Mouse (Mus musculus) left cerebral cortex, adult 9 months (tissue): ENCODE measurements around the gene Ptprn2.

ENCODE experiments used
- DNase-seq, 2 experiments: peaks; one replicate each; pipeline ENCODE4 v3.0.0; 2022; ENCODE audit warnings: low spot score in 2 of 2

Gene Ptprn2

DNA sequence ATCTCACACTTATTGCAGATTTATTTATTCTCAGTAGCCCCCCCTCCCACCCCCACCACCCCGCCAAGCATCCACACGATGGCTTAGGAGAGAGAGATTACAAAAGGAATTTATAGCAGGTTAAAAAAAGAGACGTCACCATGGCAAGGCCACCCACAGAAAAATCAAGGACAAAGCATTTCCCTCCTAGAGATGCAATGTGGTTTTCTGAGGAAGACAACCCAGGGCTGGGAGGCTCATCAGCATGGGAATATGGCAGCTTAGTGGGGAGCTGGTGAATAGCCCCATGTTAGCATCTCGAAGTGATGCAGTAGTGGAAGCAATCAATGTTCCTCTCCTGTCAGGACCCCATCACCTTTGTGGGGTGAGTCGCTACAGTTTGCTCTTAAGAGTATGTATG lies 649.7 kb downstream of the Ptprn2 start:
- DNase-seq: no peak

DNA sequence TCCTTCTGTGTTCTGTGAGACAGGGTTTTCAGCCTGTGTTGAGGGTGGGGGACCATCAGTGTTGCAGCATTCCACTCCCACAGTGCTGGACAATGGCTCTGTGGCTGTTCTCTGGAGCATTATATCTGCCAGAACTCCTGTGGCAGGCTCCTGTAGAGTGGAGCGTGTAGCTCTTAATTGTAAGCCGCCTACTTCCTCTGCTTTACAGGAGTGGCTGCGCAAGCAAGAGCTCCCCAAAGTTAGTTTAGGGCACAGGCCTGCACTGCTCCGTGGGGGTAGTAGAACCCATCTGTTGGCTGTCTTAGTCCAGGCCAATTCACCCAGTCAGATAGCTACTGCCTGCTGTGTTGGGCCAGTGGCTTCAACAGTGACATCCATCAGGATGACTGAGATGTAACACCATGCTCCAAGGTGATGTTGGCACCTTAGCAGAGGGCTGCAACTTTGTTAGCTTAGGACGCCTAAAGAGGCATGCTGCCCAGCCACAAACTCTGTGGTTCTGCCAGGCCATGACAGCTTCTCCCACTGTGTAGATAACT lies 651.0 kb downstream of the Ptprn2 start:
- no peak for DNase-seq

DNA sequence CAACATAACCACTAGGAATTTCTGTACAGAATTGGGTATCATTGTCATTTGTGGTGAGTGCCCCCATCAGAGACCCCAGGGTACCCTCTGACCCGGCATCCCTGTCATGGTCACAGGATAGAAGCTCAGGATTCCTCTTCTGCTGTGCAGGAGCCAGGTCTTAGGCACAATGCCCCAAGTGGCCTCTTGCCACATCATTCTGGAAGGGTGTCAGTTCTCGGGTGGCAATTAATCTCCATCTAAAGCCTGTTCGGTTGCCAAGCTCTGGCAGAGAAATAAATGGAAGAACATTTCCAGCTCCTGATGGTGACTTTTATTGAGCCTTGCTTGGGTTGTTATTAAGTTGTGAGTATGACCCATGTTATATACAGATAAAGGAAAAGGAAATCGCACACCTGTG lies 655.4 kb downstream of the Ptprn2 start:
- no peak for DNase-seq

DNA sequence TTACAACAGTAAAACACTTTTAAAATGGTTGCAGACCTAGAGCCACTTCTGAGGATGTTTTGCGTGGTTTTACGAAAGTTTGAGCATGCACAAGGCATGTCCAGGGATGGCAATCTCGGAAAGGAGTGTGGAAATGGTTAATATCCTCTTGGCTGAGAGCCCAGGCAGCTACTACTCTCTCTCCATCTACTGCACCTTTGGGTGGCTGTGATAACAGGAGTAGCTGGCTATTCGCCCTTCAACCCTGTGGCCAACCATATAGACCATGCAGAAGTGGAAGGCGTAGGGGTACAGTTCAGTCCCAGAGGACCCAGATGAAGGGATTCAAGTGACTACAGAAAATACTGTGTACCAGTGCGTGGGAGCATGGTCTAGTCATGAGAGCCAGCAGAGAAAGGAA lies 655.9 kb downstream of the Ptprn2 start:
- DNase-seq: no peak

DNA sequence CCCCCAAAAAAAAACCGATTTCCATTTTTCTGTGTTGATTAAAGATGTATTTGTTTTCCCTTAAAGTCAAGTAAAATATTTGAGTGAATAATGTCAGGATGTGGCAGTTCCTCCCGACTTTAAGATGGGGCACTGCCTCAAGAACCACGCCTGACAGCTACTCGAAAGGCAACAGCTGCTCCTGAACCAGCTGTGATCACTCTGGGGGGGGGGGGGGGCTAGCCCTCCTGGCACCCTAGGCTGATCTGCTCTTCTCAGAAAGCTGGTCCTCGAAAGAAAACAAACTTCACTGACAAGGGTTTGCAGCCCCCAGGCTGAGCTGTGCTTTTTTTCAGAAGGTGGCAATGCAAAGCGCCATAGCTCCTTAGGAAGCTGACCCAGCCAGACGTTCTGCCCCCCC lies 663.7 kb downstream of the Ptprn2 start:
- DNase-seq: no peak

DNA sequence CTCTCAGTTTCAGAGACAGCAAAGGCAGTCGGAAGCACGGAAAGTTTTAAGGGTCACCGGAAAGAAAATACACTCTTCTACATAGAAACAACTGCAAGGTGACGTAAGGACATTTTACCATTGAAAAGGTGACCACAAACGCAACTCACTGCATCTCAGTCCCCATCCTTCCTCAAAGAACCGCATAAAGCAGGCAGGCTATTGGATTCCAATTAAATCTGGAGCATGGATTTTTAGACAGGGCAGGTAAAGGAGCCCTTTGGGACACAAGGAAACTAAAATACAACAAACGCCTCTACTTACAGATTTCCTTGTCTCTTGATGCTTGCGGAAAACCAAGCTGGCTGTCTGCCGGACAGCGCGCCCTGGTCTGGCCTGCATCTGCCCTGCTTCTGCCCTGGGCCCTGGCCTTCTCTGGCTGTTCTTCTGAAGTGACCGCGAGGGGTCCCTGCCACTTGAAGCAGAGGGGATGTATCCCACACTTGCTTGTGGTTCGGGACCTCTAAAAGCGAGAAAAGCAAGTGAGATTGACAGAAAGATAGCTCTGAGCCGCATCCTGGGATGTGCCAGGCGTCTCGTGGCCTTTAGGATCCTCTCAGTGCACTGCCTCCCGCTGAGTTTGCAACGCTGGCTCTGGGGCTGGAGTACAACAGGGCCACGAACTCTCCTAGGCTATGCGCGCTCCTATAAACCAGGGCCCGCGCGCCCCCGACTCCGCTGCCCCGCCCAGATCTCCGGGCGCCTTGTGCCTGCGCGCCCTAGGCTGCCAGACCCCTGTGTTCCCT lies 665.3 kb downstream of the Ptprn2 start:
- DNase-seq: no peak

DNA sequence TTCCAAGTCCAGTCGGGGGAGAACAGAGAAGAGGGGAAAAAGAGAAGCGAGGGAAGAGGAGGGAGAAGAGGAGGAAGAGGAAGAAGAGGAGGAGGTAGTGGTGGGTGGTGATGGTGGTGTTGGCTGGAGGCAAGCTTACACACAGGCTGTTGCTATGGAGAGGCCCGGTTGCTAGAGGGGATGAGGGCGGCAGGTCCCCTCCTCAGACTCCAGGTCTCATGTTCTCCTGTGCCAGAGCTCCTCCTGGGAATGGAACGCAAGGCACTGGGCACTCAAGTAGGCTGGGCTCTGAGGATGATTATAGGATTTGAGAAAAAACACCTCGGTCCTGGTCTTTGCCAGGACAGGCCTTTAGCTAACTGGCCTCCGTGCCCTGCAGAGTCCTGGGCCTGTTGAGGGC lies 666.1 kb downstream of the Ptprn2 start:
- no peak for DNase-seq

DNA sequence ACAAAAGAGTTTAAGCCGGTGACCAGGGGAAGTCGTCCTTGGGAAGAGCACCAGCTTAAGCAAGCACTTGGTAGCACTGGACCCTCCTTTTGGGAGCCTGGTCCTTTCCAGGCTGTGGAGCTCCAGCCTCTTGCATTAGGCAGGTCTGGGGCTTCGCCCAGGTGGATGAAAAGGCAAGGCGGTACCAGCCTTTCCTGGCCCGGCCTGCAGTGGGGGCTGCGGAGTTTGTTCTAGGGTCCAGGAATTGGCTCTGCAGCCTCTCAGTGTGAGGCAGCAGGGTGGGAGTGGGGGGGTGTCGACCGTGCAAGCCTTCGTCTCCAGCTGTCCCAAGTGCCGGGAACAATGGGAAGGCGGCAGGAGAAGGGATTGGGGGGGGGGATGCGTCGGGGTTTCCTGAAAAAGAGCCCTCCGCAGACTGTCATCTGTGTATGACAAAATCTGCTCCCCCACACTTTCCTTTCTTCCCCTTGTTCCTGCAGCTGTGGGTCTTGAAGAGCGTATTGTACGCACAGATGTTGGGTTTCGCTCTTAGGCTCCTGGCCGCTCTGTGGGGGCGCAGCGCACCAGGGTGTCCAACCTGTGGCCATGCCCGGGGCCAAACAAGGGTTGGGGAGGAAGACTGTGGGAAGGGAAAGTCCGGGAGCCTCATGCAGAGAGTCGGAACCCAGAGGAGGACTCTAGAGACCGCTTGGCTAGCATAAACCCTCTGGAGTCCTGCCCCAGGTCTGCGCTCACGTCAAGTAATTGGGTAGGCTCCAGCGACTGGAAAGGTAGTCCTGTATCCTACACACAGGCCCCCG lies 667.0 kb downstream of the Ptprn2 start:
- DNase-seq: no peak

DNA sequence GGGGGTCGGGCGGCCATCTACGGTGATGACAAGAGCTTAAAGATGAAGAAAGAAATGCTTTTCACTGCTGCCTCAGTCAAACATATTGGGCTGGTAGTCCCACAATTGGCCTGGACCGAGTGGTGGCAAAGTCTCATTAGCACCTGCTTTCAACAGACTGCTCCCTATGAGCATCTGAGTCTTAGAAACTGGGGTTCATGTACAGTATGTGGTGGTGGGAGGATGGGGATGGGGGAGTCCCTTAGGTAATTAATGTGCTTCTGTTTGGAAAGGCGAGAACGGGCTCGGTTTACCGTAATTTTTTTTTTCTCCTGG lies 667.6 kb downstream of the Ptprn2 start:
- DNase-seq: no peak

DNA sequence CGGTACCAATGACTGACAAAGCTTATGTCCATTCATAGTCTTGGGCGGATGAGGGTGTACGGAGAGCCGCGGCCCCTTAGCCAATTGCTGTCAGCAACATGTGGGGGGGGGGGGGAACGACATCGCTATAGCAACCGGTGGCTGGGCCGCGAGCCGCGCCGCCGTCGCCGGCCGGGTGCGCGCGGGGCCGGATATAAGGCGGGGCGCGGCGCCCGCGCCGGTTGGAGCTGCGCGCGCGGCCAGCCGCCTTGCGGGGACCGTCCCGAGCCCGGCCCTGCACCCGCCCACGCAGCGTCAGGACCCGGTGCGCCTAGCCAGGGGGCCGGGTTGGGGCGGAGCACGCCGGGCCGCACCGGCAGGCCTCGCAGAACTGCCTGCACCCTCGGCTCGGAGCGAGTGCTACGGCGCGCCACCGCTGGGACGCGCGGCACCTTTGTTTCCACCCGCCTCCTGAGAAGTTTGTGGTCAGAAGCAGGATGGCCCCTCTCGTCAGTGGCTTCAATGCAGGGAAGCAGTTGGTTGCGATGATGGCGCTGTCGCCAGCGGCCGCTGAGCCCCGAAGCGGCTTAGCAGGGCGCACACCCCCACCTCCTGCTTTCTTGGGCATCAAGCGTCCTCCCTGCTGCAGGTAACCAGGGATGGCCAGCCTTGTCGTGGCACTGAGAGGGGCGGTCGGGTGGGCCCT lies 668.3 kb downstream of the Ptprn2 start:
- no peak for DNase-seq

DNA sequence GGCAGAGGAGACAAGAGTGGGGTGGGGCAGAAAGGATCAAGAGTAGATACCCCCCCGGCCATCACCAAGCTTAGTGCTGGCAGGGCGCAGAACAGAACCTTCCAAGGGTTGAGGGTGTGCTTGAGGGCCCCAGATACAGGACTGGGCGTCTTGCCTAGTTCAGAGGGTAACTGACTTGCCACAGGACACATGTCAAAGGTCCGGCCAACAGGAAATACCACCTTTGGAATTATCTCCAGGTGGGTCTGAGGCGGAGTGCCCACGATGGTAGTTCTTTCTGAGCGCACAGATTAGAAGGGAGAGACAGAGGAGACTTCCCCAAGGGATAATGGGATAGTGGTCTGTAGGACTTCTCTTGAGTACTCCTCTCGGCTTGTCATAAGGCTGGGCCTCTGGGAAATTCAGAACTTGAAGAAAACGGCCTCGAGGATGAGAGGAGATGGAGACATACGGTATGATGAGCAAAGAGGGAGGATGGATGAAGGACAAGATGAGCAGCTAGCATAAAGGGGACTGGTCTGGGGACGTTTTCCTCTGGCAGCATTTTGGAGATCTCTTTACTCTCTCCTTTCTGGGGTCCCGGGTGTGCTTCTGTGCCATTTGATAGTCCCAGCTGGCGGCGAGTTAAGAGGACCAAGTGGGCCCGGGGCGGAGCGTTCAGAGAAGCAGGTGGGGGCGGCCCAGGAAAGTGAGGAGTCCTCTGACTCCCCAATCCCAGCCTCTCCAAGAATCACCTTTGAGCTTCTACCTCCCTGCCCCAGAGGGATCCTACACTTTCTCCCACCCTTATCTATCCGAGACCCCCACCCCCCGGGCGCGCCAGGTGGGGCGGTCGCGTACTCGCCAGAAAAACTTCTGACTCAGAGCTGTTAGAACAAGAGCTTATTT lies 669.1 kb downstream of the Ptprn2 start:
- no peak for DNase-seq

DNA sequence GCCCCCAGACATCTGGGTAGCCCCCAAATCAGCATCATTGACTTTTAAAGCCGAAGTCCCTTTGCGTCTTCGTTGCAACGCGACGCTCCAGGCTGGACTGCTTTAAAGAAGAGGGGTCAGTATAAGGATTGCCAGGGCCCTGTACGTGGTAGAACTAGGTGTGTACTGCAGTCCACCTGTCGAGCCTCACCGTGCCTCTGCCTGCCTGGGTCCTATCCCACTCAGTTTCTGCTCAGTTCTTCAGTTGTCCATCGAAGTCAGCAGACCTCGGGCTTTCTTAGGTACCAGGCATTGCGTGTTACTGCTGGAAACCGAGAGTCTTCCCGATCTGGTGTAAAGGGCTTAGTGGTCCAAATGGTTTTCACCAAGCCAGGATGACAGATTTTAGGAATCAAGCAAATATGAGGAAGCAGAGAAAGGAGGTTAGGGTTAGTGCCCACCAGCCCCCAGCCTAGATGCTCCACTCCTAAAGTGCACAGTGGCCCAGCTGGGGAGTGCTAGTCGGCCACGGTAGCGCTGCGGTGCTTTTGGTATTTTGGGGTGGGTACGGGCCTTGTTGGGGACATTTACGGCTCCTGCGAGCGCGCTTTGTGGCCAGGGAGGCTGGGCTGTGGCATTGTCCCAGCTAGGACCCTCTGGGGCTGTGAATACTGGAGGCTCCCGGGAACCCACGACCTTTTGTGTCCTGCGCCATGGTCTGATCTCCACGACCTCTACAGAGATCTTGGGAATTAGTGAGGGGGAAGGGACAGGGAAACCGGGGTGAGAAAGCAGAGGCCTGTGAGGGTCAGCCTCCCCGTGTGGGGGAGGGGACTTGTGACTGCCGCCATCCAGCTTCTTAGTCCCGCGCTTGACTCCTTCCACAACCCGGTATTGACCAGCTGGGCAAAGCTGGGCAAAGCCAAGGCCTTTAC lies 670.0 kb downstream of the Ptprn2 start:
- DNase-seq: no peak

DNA sequence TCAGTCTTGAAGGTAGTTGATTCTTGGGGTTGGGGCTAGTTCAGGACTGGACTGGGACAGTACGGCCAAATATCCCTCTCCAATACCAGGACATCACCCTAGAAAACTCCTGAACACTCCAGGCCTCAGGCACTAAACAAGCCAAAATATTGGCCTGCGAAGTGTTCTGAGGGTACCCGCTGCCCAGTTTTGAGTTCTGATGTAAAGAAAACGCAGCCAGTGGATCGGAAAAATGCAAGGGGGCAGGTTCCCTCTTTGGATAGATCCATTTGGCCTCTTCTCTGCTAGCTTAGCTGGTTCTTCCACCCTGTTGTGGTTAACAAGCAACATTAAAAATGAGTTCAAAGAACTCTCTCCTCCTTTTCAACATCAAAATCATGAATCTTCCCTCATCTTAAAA lies 670.7 kb downstream of the Ptprn2 start:
- DNase-seq: no peak

DNA sequence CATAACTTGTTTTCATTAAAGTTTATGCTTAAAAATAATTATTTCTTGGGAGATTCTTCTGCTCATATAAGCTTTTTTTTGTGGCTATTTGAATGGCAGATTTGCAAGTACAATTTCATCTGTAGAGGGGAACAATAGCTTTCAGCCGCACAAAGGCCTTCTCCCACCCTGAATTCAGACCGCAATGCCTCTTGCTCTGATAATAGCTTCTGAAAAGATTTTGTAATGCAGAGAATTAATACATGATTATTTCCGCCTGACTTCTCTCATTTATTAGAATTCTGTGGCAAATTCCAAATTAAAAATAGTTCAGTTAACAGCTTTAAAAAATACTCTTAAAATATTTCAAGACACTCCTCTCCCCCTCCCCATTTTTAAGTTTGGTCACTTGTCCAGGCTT lies 671.3 kb downstream of the Ptprn2 start:
- no peak for DNase-seq

DNA sequence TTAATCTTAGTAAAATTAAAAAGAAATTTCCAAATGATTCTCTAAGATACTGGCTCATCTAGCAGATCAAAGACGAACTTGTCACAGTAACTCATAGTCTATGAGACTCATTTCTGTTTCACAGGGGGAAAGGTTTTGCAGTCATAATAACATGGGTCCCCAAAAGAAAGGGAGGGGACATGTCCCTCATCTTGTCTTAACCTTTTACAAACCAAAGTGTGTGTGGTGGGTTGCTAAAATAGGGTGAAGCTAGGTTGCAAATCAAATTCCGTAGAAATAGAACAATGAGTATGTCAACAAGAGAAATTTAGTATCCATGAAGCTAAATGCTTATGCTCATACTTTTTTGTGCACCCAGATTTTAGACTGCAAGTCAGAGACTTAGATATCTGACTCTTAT lies 671.7 kb downstream of the Ptprn2 start:
- no peak for DNase-seq

DNA sequence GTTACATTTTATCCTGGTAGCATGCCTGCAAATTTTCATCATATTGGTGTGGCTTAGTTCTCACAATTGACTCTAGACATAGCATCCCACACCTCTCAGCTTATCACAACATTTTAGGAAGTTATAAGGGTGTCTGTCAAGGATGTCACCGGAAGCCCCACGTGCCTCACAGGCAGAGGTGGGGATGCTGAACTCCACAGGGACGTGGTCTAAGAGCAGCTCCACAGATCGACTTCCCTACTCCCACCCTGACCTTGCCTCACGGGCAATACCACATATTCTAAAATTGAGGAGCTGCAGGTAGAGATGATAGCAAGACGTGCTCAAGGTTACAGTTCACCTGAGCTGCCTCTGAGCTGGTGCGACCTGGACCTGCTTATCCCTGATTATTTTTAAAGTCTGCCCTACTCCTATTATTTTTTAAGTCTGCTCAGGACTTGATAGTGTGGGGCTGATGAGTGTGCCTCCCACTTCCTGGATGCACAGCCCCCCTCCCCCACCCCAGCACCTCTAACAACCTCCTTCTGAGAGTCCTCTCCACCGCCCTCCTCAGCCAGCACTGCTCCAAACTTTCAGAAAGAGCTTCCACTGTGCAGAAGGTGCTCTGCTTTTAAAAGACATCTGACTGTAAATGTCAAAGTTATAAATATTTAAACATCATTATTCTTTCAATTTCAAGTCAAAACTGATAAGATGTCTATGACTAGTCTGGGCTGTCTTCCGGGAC lies 672.3 kb downstream of the Ptprn2 start:
- DNase-seq: no peak

DNA sequence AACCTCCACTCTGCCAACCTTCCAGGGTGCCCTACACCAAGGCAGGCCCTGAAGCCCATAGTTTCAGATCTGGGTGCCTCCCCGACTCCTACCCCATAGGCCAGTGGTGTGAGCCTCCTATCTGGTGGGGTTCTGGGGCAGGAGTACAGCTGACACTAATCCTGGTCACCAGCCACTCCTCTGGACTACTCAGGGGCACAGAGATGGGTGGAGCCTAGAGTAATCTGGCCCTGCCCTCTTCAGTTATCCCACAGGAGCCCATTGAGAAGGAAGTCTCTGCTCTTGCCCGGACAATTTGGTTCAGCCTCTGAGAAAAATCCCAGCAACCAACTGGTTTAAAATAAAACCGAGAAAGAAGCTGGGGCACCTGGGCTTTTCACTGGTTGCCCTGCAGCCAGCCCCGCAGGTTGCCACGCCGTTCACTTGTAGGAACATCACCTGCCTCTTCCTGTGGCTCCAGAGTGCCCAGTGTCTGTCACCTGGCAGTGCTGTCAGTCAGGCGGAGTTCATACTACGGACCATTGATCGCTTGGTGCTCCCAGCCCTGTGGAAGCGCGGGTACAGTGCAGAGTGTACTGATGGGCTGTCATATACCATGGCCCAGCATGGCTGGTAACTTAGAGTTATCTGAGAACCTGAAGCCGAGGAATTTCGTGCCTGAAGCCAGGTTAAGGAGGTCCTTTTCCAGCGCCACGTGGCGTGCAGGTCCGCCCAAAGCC lies 673.6 kb downstream of the Ptprn2 start:
- no peak for DNase-seq

DNA sequence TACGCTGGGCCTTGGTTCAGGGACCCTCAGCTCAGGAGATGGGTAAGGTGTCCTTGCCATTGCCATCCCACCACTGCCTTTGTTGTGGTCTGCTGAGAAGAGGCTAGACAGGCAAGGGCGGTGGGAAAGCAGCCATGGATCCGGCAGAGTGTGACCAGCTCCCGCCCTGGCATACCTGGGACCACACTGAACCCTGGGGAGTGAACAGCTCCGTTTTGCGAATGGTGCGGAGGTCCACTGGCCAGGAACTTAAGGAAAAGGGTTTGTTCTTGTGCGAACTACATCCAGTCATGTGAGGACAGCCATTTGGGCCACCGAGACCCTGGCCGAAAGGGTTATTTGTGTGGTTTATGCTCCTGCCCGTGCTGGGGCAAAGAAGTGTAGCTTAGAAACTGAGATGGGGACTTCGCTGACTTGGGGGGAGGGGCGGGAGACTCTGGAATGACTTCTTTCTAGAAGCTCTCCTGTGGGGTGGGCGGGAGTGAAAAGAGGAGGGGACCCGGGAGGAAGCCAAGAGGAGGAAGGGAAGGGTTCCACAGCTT lies 674.2 kb downstream of the Ptprn2 start:
- no peak for DNase-seq
